In genomic region chr2:25575432-25576027, GRCm38 (mm10) we compare ENCODE assay signal across 7 mouse cellular contexts. TPM values are rescaled to one million over a fixed set of nuclear protein-coding genes. Genes with fewer than 3 reads are reported as not detected.
DNase-seq lines count a peak whose midpoint lies in the region; ATAC-seq and TF ChIP-seq lines count a peak whose summit lies in the region.

No protein-coding gene starts in this region.

- peak overlapping the region; percentile 90 for H3K4me2 ChIP-seq in heart, embryonic 15.5 days
- peak overlapping the region; percentile 80 for H3K4me2 ChIP-seq in stomach, postnatal 0 days (replicated peaks; ENCODE audit: low read depth)

- DNase-seq in testis, postnatal 14 days (ENCODE audit: low spot score), result no peak
- DNase-seq in cerebellum, adult 9-10 months, result peak; percentile 81
- peak; percentile 49 to 68 for DNase-seq in kidney, postnatal 4 days
- peak; percentile 51 for DNase-seq in stomach, postnatal 0 days (ENCODE audit: low spot score)

- H3K4me1 ChIP-seq in testis, adult 2 months (ENCODE audit: control insufficient read depth, insufficient read depth, low read length), result peaks cover 54% of the 10 kb centered on the region
- peaks cover 65% of the 10 kb centered on the region for H3K4me1 ChIP-seq in heart, embryonic 15.5 days (replicated peaks)
- peaks cover 7% of the 10 kb centered on the region; the same call in 1 of the 2 replicates for H3K4me1 ChIP-seq in stomach, postnatal 0 days (replicated peaks; ENCODE audit: control insufficient read depth, insufficient read depth)

- peak; percentile 15; the same call in 1 of the 2 replicates for ATAC-seq in heart, embryonic 15.5 days (replicated peaks; ENCODE audit: insufficient number of reproducible peaks, insufficient read depth, low FRiP score, low read depth)
- ATAC-seq in megakaryocyte, adult 5-6 weeks (ENCODE audit: poor library complexity, severe bottlenecking), result 0 out of 2 replicates have a peak, but pooled peaks have one; percentile 12
- ATAC-seq in stomach, postnatal 0 days (ENCODE audit: low FRiP score, low TSS enrichment), result no peak

- peak overlapping the region; percentile 5; the same call in 1 of the 2 replicates for H3K4me3 ChIP-seq in testis, adult 2 months (ENCODE audit: control insufficient read depth, low read depth, low read length)
- H3K4me3 ChIP-seq in heart, embryonic 15.5 days, result peak overlapping the region; percentile 75
- peak overlapping the region; percentile 50 for H3K4me3 ChIP-seq in stomach, postnatal 0 days (ENCODE audit: low read depth, low read length)

- no peak for TF ChIP-seq POLR2A in testis, adult 2 months (IDR thresholded peaks at IDR 0.05; ENCODE audit: control insufficient read depth, low read depth, low read length)

- no peak for TF ChIP-seq EP300 in stomach, postnatal 0 days (optimal IDR thresholded peaks at IDR 0.05)

- H3K36me3 ChIP-seq in testis, adult 2 months (ENCODE audit: control insufficient read depth, insufficient read depth, low read length), result no peaks in the 10 kb centered on the region
- H3K36me3 ChIP-seq in heart, embryonic 15.5 days, result no peaks in the 10 kb centered on the region
- H3K36me3 ChIP-seq in stomach, postnatal 0 days (ENCODE audit: control insufficient read depth, insufficient read depth, low read length), result no peaks in the 10 kb centered on the region

- whole genome bisulfite sequencing in heart, embryonic 15.5 days, result 6% methylated on average over 21 of the region's 21 CpGs
- WGBS in stomach, postnatal 0 days, result 10% methylated on average over 21 of the region's 21 CpGs

- TF ChIP-seq CTCF in testis, adult 2 months (IDR thresholded peaks at IDR 0.05; ENCODE audit: control insufficient read depth, insufficient read depth, insufficient replicate concordance, low read depth, low read length), result no peak
- TF ChIP-seq CTCF in stomach, postnatal 0 days (IDR thresholded peaks at IDR 0.05; ENCODE audit: low read depth), result no peak

- H3K27ac ChIP-seq in testis, adult 2 months (ENCODE audit: control insufficient read depth, insufficient read depth, low read depth, low read length), result no peak overlapping the region
- peak overlapping the region; percentile 90 for H3K27ac ChIP-seq in heart, embryonic 15.5 days
- H3K27ac ChIP-seq in stomach, postnatal 0 days (replicated peaks), result peak overlapping the region; percentile 83

- no peaks in the 10 kb centered on the region for H3K9me3 ChIP-seq in heart, embryonic 15.5 days (replicated peaks)
- no peaks in the 10 kb centered on the region for H3K9me3 ChIP-seq in stomach, postnatal 0 days (ENCODE audit: control insufficient read depth, low read length)

- peak overlapping the region; percentile 72 for H3K9ac ChIP-seq in heart, embryonic 15.5 days
- H3K9ac ChIP-seq in stomach, postnatal 0 days (ENCODE audit: low read length), result peak overlapping the region; percentile 55

- no peaks in the 10 kb centered on the region for H3K27me3 ChIP-seq in testis, adult 2 months (ENCODE audit: control insufficient read depth, insufficient read depth, low read length)
- peaks cover 46% of the 10 kb centered on the region for H3K27me3 ChIP-seq in heart, embryonic 15.5 days
- peaks cover 26% of the 10 kb centered on the region for H3K27me3 ChIP-seq in stomach, postnatal 0 days (ENCODE audit: control insufficient read depth, insufficient read depth, low read length)

RNA-seq across cellular contexts. Expression of gene Phpt1, which starts 0.5 kb away (rescaled TPM):
- 102 and 112 TPM in 2 replicates for polyA plus RNA-seq in testis, adult 2 months (2012; rRNA removed)
- 171 and 175 TPM in 2 replicates for polyA plus RNA-seq in heart, embryonic 15.5 days (2015; fragmentation: Nextera tagmentation; extraction: Ambion mirVana)
- total RNA-seq in megakaryocyte, adult 5-6 weeks (2015), result 12.7 and 15.1 TPM in 2 replicates
- total RNA-seq in megakaryocyte, adult 5-6 weeks (2017), result 8.4 and 11.8 TPM in 2 replicates
- 87.0 and 87.5 TPM in 2 replicates for polyA plus RNA-seq in stomach, postnatal 0 days (2015; fragmentation: Nextera tagmentation; extraction: Ambion mirVana)

RNA-seq across cellular contexts. Expression of gene Mamdc4, which starts 0.9 kb away (rescaled TPM):
- polyA plus RNA-seq in testis, adult 2 months (2012; rRNA removed), result 1.7 and 8.5 TPM in 2 replicates
- 3.4 and 9.8 TPM in 2 replicates for polyA plus RNA-seq in heart, embryonic 15.5 days (2015; fragmentation: Nextera tagmentation; extraction: Ambion mirVana)
- 0.09 and 2.3 TPM in 2 replicates for total RNA-seq in megakaryocyte, adult 5-6 weeks (2015)
- 0.15 and 5.0 TPM in 2 replicates for total RNA-seq in megakaryocyte, adult 5-6 weeks (2017)
- 0.34 and 0.55 TPM in 2 replicates for polyA plus RNA-seq in stomach, postnatal 0 days (2015; fragmentation: Nextera tagmentation; extraction: Ambion mirVana)

RNA-seq across cellular contexts. Expression of gene Ajm1, which starts 6.0 kb away (rescaled TPM):
- 0.11 and 0.19 TPM in 2 replicates for polyA plus RNA-seq in testis, adult 2 months (2012; rRNA removed)
- polyA plus RNA-seq in heart, embryonic 15.5 days (2015; fragmentation: Nextera tagmentation; extraction: Ambion mirVana), result 0.22 and 0.30 TPM in 2 replicates
- total RNA-seq in megakaryocyte, adult 5-6 weeks (2015), result not detected in 2 replicates
- total RNA-seq in megakaryocyte, adult 5-6 weeks (2017), result not detected in 2 replicates
- polyA plus RNA-seq in stomach, postnatal 0 days (2015; fragmentation: Nextera tagmentation; extraction: Ambion mirVana), result 0.29 and 0.52 TPM in 2 replicates

RNA-seq across cellular contexts. Expression of gene Edf1, which starts 17.9 kb away (rescaled TPM):
- 170 and 227 TPM in 2 replicates for polyA plus RNA-seq in testis, adult 2 months (2012; rRNA removed)
- polyA plus RNA-seq in heart, embryonic 15.5 days (2015; fragmentation: Nextera tagmentation; extraction: Ambion mirVana), result 276 and 289 TPM in 2 replicates
- 155 and 171 TPM in 2 replicates for total RNA-seq in megakaryocyte, adult 5-6 weeks (2015)
- total RNA-seq in megakaryocyte, adult 5-6 weeks (2017), result 133 and 145 TPM in 2 replicates
- 351 and 372 TPM in 2 replicates for polyA plus RNA-seq in stomach, postnatal 0 days (2015; fragmentation: Nextera tagmentation; extraction: Ambion mirVana)

RNA-seq across cellular contexts. Expression of gene Traf2, which starts 28.8 kb away (rescaled TPM):
- 12.2 and 12.7 TPM in 2 replicates for polyA plus RNA-seq in testis, adult 2 months (2012; rRNA removed)
- 18.4 and 25.2 TPM in 2 replicates for polyA plus RNA-seq in heart, embryonic 15.5 days (2015; fragmentation: Nextera tagmentation; extraction: Ambion mirVana)
- 9.1 and 9.4 TPM in 2 replicates for total RNA-seq in megakaryocyte, adult 5-6 weeks (2015)
- total RNA-seq in megakaryocyte, adult 5-6 weeks (2017), result 12.6 and 15.3 TPM in 2 replicates
- polyA plus RNA-seq in stomach, postnatal 0 days (2015; fragmentation: Nextera tagmentation; extraction: Ambion mirVana), result 15.9 and 16.0 TPM in 2 replicates

Comparison
In these comparisons a context has a peak if more than half of its experiments do, and no peak if none do; other contexts are left out.
1. H3K4me3 ChIP-seq: peak in every context shown above with its lines; median percentile 75 in heart, embryonic 15.5 days; 50 in stomach, postnatal 0 days; 5 in testis, adult 2 months.